Mouse (Mus musculus) brain, embryonic 14.5 days (tissue): ENCODE data around the gene Trappc3. TPM values are rescaled to one million over a fixed set of nuclear protein-coding genes. Genes with fewer than 3 reads are reported as not detected.

Experiments
- DNase-seq: peaks from one replicate; pipeline ENCODE4 v3.0.0-alpha.2; 2011; ENCODE audit warnings: low read depth
- CTCF ChIP-seq: fragments of 200-500 bp; IDR thresholded peaks from 2 replicates; pipeline ENCODE4 v1.5.1; 2012; ENCODE audit warnings: inconsistent platforms, mild to moderate bottlenecking, moderate library complexity, borderline replicate concordance; ENCODE audit not compliant: insufficient read depth, insufficient read length; ENCODE audit errors: extremely low read depth
- POLR2A ChIP-seq: fragments of 200-500 bp; IDR thresholded peaks from 2 replicates; pipeline ENCODE4 v1.6.1; 2012; ENCODE audit warnings: mild to moderate bottlenecking, inconsistent platforms, borderline replicate concordance; ENCODE audit not compliant: poor library complexity, insufficient read depth, insufficient read length, severe bottlenecking; ENCODE audit errors: extremely low read depth
- polyA plus RNA-seq: library from polyadenylated mRNA; depleted of rRNA; stranded (reverse); fragments of >200 nt; gene quantifications from 2 replicates; pipeline ENCODE4 v1.2.3, GENCODE M21; 2012

The Trappc3 gene
- polyA plus RNA-seq, 1 experiment = 123 TPM

DNA sequence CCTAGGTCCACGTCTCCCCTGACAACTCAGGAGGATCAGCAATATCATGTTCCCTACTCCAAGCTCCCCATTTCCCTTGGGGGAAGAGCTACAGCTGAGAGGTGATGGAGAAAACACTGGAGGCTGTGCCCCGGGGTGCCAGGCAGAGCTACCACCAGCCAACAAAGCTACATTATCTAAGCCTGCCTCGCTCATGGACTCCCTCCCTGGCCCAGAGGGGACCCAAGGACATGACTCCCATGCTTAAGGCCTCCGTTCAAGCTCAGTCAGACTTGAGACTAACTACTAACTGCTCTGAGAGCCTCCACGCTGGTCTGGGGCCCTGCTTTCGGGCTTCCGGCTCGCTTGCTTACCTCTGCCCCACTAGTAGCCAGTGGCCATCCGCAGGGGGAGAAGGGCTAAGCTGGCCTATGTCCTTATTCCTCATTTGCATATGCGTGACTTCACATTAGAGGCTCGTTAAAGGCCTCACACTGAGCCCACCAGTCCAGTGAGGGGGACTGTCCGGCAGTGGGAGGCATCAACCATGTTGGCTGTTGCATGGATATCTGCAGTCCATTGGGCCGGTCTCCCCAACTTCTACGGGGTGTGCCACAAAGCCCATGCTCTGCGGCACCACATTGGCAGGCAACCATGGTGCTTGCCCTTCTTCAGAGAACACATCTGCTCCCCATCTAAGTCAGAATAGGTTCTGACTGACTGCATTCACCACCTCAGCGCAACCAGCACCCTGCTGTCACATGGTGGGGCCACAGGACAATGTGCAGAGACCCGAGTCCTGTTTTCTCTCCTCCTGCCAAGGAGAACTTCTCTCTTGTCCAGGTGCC lies 9.5 kb upstream of the Trappc3 start:
- TF ChIP-seq CTCF (no peak), POLR2A (no peak)
- DNase-seq = no peak

- TF ChIP-seq POLR2A (no peak), CTCF (no peak)
- DNase-seq = no peak
Observed at GRCm38 (mm10) chr4:126253637-126254272, 8.4 kb upstream of the Trappc3 start.

DNA sequence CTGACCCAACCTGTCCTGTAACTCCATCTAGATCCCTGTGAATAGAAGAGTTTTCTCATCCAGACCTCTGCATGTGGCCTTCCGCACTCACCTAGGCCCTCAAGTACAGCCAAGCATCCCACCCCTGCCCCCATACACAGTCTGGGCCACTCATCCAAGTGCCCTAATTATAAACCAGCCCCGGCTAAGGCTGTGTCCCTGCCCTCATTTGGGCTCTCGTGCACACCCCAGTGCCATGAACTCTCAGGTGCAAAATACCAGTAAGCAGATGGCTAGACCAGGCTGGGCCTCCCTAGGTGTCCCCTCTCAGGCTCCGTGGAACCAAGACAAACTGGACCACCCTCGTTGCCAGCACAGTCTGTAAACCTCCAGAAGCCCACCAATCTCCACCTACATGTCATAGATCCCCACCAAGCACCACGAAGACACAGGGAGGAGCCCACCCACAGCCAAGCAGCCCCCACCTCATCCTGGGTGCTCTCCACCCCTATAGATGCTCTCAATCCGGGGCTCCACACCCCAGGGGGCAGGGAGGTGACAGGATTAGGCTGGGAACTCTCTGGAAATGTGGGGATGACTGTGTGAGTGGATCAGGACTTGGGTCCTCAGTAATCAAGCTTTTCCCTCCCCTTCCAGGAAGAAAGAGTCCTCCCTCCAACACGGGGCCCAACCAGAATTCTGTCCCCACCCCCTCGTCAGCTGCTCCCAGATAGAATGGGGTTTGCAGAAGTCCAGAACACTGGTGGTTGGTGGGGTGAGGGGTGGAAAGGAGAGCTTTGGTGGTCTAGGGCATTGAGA lies 7.6 kb upstream of the Trappc3 start:
- peak; percentile 77 for DNase-seq
- TF ChIP-seq CTCF = no peak
- no peak for TF ChIP-seq POLR2A

DNA sequence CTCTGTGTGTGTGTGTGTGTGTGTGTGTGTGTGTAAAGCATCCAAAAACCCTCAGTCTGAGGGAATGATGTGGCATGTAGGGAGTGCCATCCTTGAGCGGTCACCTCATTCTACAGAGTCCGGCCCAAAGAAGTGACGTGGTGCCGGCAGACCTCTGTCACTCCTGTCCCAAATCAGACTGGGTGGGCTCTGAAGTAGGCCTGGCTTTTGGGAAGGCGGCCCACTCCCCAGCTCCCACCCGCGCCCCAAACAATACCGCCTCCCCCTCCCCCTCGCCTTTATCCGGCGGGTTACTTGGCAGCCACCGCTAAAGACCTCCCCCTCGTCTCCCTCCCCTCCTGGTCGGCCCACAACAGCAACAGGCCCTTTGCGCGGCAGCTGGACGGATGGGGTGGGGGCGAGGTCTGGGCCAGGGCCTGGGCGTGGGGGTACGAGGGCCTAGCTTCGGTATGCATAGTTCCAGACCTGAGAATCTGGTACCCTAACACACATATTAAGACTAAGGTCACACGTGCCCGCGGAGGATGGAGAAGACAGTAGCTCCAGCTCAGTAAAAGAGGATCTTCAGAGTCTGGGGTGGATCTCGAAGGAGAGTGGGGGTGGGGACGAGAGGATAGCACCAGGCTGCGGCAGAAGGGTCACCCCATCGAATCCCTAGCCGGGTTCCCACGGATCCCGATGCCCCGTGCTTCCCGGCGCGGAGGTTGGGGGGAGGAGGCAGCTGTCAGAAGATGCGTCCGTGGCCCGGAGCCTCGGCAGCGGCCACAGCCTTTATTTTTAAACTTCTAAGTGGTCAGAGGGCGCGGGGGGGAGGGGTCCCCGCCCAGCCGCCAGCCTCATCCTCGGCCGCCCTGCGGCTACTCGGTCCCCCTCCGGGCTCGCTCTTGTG lies 6.8 kb upstream of the Trappc3 start:
- DNase-seq = peak; percentile 91
- TF ChIP-seq CTCF = no peak
- no peak for TF ChIP-seq POLR2A

- DNase-seq = peak; percentile 94
- TF ChIP-seq POLR2A (peak; percentile 78; the same call in 1 of the 2 replicates), CTCF (no peak)
Observed at GRCm38 (mm10) chr4:126256131-126256791, 5.9 kb upstream of the Trappc3 start, which contains the start of gene Map7d1. Gene Map7d1 (minus strand): TSS chr4:126256343.

DNA sequence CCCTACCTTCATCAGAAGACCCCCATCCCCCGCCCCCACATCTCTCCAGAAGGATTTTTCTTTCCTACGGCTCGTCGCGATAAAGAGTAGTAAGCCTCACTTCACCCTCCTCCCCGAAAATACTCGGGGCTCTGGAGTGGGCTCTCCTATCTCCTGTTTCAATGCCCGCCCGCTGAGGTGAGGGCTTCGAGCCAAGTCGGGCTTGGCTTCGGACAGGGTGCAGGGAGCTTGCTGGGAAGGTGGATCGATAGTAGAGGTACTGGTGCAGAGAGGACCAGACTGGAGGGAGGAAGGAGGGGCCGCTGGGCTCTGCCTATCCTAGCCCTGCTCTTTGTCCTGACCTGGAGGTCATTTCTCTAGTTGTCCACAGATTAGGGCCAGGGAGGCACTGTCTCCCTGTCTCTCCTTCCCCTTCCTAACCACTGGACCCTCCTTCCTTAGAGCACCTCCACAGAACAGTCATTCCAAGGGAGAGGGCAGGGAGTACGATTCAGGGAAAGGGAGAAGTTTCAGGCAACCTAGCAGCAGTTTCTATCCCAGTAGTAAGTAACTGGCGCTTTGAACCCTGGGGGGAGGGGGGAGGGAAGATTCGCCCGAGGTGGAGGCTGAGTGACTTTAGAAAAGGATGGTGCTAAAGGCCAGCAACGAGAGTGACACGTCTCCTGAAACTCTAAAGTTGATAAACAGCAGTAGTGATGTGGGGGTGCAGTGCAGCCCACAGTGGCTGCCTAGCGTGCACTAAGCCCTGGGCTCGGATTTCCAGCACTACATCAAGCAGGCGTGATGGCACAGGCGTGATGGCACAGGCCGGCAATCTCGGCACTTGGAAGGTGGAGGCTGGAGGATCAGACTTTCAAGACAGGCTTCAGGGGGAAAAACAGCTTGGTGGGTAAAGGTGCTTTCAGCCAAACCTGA lies 4.9 kb upstream of the Trappc3 start:
- TF ChIP-seq POLR2A = no peak

DNA sequence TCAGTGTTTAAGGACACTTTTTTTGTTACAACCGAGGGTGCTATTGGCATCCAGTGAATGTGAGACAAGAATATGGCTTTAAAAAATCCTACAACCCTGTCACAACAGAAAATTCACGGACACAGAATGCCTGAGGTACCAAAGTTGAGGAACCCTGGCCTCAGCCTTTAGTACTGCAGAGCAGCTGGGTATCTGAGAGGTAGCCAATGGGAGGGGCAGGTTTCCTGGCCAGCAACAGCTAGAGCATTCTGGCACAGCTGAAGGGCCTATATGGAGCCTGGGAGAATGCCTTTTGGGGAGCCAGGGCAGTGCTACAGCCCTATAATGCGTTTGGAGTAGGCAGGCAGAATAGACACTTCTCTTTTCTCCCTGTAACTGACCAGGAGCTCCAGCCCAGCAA lies 3.1 kb upstream of the Trappc3 start:
- peak; percentile 35 for DNase-seq
- TF ChIP-seq POLR2A = no peak
- TF ChIP-seq CTCF = no peak

More for the DNA sequence above, 4.9 kb upstream of the Trappc3 start:
- no peak for DNase-seq

DNA sequence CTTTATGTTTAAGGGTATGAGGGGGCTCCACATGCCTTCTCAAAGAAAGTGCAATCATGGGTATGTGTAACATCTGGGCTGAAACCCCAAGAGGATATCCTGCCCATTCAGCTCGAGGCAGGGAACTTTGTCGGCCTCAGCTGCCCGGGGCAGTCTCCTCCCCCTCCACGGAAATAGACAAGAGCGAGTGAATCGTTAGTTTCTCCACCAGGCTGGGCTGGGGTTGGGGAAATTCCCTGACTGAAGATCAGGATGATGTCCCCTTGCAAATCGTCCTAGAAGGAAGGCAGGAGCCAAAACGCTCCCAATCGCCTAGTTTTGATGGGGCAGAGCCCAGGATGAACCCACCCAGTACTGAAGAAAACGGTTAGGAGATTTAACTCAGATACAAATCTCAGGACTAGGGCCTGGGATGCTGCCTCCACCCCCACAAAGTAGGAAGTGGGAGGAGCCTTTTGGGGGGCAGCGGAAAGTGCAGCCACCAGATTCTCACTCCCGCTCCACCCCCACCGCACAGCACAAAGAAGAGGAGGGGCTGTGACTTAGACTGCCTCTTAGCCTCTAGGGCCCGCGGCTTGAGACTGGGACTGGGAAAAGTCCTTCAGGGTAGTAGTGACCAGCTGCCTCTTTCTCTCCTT lies 2.5 kb upstream of the Trappc3 start:
- TF ChIP-seq CTCF (no peak), POLR2A (no peak)
- peak; percentile 61 for DNase-seq
